Mouse (Mus musculus) stomach, embryonic 15.5 days (tissue): ENCODE data around the gene Sgip1. TPM values are rescaled to one million over a fixed set of nuclear protein-coding genes. Genes with fewer than 3 reads are reported as not detected.

Source experiments
- ATAC-seq: fragments of 200-750 bp; cut with Nextera tagmentation; 2 replicates; pipeline ENCODE4 v1.8.0; 2017; ENCODE audit warnings: low read depth, moderate number of reproducible peaks, moderate TSS enrichment; ENCODE audit not compliant: insufficient read depth, low FRiP score
- H3K27ac ChIP-seq: fragments of 300-500 bp; sonication (generic); 2 replicates; pipeline ENCODE4 v1.5.1; 2015; ENCODE audit warnings: mild to moderate bottlenecking, inconsistent platforms
- H3K27me3 ChIP-seq: fragments of 300-500 bp; sonication (generic); replicated peaks from 2 replicates; pipeline ENCODE4 v1.6.1; 2015; ENCODE audit warnings: inconsistent platforms
- H3K36me3 ChIP-seq: fragments of 300-500 bp; sonication (generic); 2 replicates; pipeline ENCODE4 v1.6.1; 2015; ENCODE audit warnings: inconsistent platforms
- H3K4me1 ChIP-seq: fragments of 300-500 bp; sonication (generic); 2 replicates; pipeline ENCODE4 v1.6.1; 2015; ENCODE audit warnings: inconsistent platforms
- H3K4me2 ChIP-seq: fragments of 300-500 bp; sonication (generic); 2 replicates; pipeline ENCODE4 v1.6.1; 2015; ENCODE audit warnings: mild to moderate bottlenecking, inconsistent platforms
- H3K4me3 ChIP-seq: fragments of 300-500 bp; sonication (generic); replicated peaks from 2 replicates; pipeline ENCODE4 v1.5.1; 2015; ENCODE audit warnings: inconsistent platforms
- H3K9ac ChIP-seq: fragments of 300-500 bp; sonication (generic); 2 replicates; pipeline ENCODE4 v1.6.1; 2015; ENCODE audit warnings: inconsistent platforms
- H3K9me3 ChIP-seq: fragments of 300-500 bp; sonication (generic); 2 replicates; pipeline ENCODE4 v1.6.1; 2016; ENCODE audit warnings: inconsistent platforms
- WGBS: fragments of 180-500 bp; shearing (Covaris S2); methylation state at CpG from one replicate; pipeline ENCODE4 v1.1.7; 2015; 5-methylcytosine and 5-hydroxymethylcytosine counted together
- polyA plus RNA-seq: library from polyadenylated mRNA; unstranded; fragments of >200 nt; fragmentation: Nextera tagmentation; extraction: Ambion mirVana; gene quantifications from 2 replicates; pipeline ENCODE4 v1.2.1, GENCODE M21; 2015

Gene Sgip1
- polyA plus RNA-seq, 1 experiment from 2014 or later, result 7.1 TPM

- H3K36me3 ChIP-seq, result no peaks in the 10 kb centered on the region
- no peak overlapping the region for H3K4me2 ChIP-seq
- H3K9ac ChIP-seq, result no peak overlapping the region
- H3K27me3 ChIP-seq, result no peaks in the 10 kb centered on the region
- H3K9me3 ChIP-seq, result no peaks in the 10 kb centered on the region
- WGBS, result 41% methylated on average over 7 of the region's 7 CpGs
- no peaks in the 10 kb centered on the region for H3K4me1 ChIP-seq
- ATAC-seq, result no peak
- H3K27ac ChIP-seq, result no peak overlapping the region
- no peak overlapping the region for H3K4me3 ChIP-seq
Measured at GRCm38 (mm10) chr4:102783063-102783748, 42.1 kb downstream of the Sgip1 start.

GRCm38 (mm10) chr4:102785158-102785557 lies 44.1 kb downstream of the Sgip1 start:
- Histone ChIP-seq H3K27ac (no peak overlapping the region), H3K36me3 (no peaks in the 10 kb centered on the region), H3K9ac (no peak overlapping the region), H3K4me1 (no peaks in the 10 kb centered on the region), H3K27me3 (no peaks in the 10 kb centered on the region), H3K4me2 (no peak overlapping the region), H3K9me3 (no peaks in the 10 kb centered on the region), H3K4me3 (no peak overlapping the region)
- 69% methylated on average over 4 of the region's 4 CpGs for whole genome bisulfite sequencing
- ATAC-seq, result no peak

GRCm38 (mm10) chr4:102792100-102792790 lies 51.1 kb downstream of the Sgip1 start:
- no peaks in the 10 kb centered on the region for H3K27me3 ChIP-seq
- H3K4me2 ChIP-seq, result no peak overlapping the region
- ATAC-seq, result no peak
- H3K4me3 ChIP-seq, result no peak overlapping the region
- no peaks in the 10 kb centered on the region for H3K36me3 ChIP-seq
- H3K4me1 ChIP-seq, result peaks cover 5% of the 10 kb centered on the region; the same call in 1 of the 2 replicates
- no peak overlapping the region for H3K9ac ChIP-seq
- 47% methylated on average over 8 of the region's 8 CpGs for WGBS
- H3K27ac ChIP-seq, result no peak overlapping the region
- H3K9me3 ChIP-seq, result no peaks in the 10 kb centered on the region

- H3K9me3 ChIP-seq, result no peaks in the 10 kb centered on the region
- H3K9ac ChIP-seq, result no peak overlapping the region
- ATAC-seq, result no peak
- H3K4me2 ChIP-seq, result no peak overlapping the region
- H3K27ac ChIP-seq, result no peak overlapping the region
- H3K27me3 ChIP-seq, result no peaks in the 10 kb centered on the region
- H3K4me1 ChIP-seq, result no peaks in the 10 kb centered on the region
- WGBS, result 83% methylated on average over 1 of the region's 1 CpGs
- no peaks in the 10 kb centered on the region for H3K36me3 ChIP-seq
- no peak overlapping the region for H3K4me3 ChIP-seq
Measured at GRCm38 (mm10) chr4:102801471-102801870, 60.4 kb downstream of the Sgip1 start.

GRCm38 (mm10) chr4:102801936-102802335 lies 60.8 kb downstream of the Sgip1 start:
- ATAC-seq, result no peak
- H3K4me2 ChIP-seq, result no peak overlapping the region
- no peak overlapping the region for H3K4me3 ChIP-seq
- no peaks in the 10 kb centered on the region for H3K27me3 ChIP-seq
- H3K27ac ChIP-seq, result no peak overlapping the region
- no peaks in the 10 kb centered on the region for H3K36me3 ChIP-seq
- H3K4me1 ChIP-seq, result no peaks in the 10 kb centered on the region
- H3K9me3 ChIP-seq, result no peaks in the 10 kb centered on the region
- no peak overlapping the region for H3K9ac ChIP-seq
- 92% methylated on average over 4 of the region's 4 CpGs for WGBS

- Histone ChIP-seq H3K27me3 (no peaks in the 10 kb centered on the region), H3K4me3 (no peak overlapping the region), H3K9me3 (no peaks in the 10 kb centered on the region), H3K27ac (no peak overlapping the region), H3K36me3 (no peaks in the 10 kb centered on the region), H3K4me2 (no peak overlapping the region), H3K9ac (no peak overlapping the region), H3K4me1 (no peaks in the 10 kb centered on the region)
- ATAC-seq, result no peak
- WGBS, result 55% methylated on average over 5 of the region's 5 CpGs
Measured at GRCm38 (mm10) chr4:102804611-102805010, 63.5 kb downstream of the Sgip1 start.

- H3K9me3 ChIP-seq, result no peaks in the 10 kb centered on the region
- H3K27me3 ChIP-seq, result no peaks in the 10 kb centered on the region
- no peak overlapping the region for H3K27ac ChIP-seq
- H3K4me2 ChIP-seq, result no peak overlapping the region
- H3K4me3 ChIP-seq, result no peak overlapping the region
- ATAC-seq, result no peak
- 0 out of 2 replicates have a peak, but pooled peaks cover 3% of the 10 kb centered on the region for H3K4me1 ChIP-seq
- no peak overlapping the region for H3K9ac ChIP-seq
- H3K36me3 ChIP-seq, result no peaks in the 10 kb centered on the region
- 86% methylated on average over 3 of the region's 3 CpGs for WGBS
Measured at GRCm38 (mm10) chr4:102806987-102807386, 65.9 kb downstream of the Sgip1 start.

GRCm38 (mm10) chr4:102808258-102808657 lies 67.2 kb downstream of the Sgip1 start:
- Histone ChIP-seq H3K4me1 (0 out of 2 replicates have a peak, but pooled peaks cover 3% of the 10 kb centered on the region), H3K27me3 (no peaks in the 10 kb centered on the region), H3K4me3 (no peak overlapping the region), H3K27ac (no peak overlapping the region), H3K9me3 (no peaks in the 10 kb centered on the region), H3K4me2 (no peak overlapping the region), H3K9ac (no peak overlapping the region), H3K36me3 (no peaks in the 10 kb centered on the region)
- ATAC-seq, result no peak

- no peaks in the 10 kb centered on the region for H3K36me3 ChIP-seq
- no peaks in the 10 kb centered on the region for H3K27me3 ChIP-seq
- no peak overlapping the region for H3K27ac ChIP-seq
- H3K4me1 ChIP-seq, result 0 out of 2 replicates have a peak, but pooled peaks cover 3% of the 10 kb centered on the region
- ATAC-seq, result no peak
- no peak overlapping the region for H3K4me2 ChIP-seq
- no peak overlapping the region for H3K4me3 ChIP-seq
- H3K9ac ChIP-seq, result no peak overlapping the region
- no peaks in the 10 kb centered on the region for H3K9me3 ChIP-seq
- WGBS, result 82% methylated on average over 4 of the region's 4 CpGs
Measured at GRCm38 (mm10) chr4:102809296-102809695, 68.2 kb downstream of the Sgip1 start.

- H3K9ac ChIP-seq, result no peak overlapping the region
- no peaks in the 10 kb centered on the region for H3K9me3 ChIP-seq
- ATAC-seq, result no peak
- H3K4me1 ChIP-seq, result 0 out of 2 replicates have a peak, but pooled peaks cover 3% of the 10 kb centered on the region
- 76% methylated on average over 1 of the region's 1 CpGs for WGBS
- no peaks in the 10 kb centered on the region for H3K27me3 ChIP-seq
- H3K36me3 ChIP-seq, result no peaks in the 10 kb centered on the region
- no peak overlapping the region for H3K4me2 ChIP-seq
- no peak overlapping the region for H3K4me3 ChIP-seq
- H3K27ac ChIP-seq, result no peak overlapping the region
Measured at GRCm38 (mm10) chr4:102810277-102810676, 69.2 kb downstream of the Sgip1 start.

GRCm38 (mm10) chr4:102811007-102811805 lies 70.1 kb downstream of the Sgip1 start:
- no peaks in the 10 kb centered on the region for H3K27me3 ChIP-seq
- ATAC-seq, result peak; percentile 31; the same call in 1 of the 2 replicates
- H3K9ac ChIP-seq, result no peak overlapping the region
- H3K4me1 ChIP-seq, result 0 out of 2 replicates have a peak, but pooled peaks cover 3% of the 10 kb centered on the region
- 32% methylated on average over 9 of the region's 9 CpGs for WGBS
- H3K36me3 ChIP-seq, result no peaks in the 10 kb centered on the region
- H3K27ac ChIP-seq, result no peak overlapping the region
- no peak overlapping the region for H3K4me2 ChIP-seq
- no peak overlapping the region for H3K4me3 ChIP-seq
- H3K9me3 ChIP-seq, result no peaks in the 10 kb centered on the region

- WGBS, result 72% methylated on average over 8 of the region's 8 CpGs
- ATAC-seq, result no peak
Measured at GRCm38 (mm10) chr4:102813346-102813745, 72.2 kb downstream of the Sgip1 start.

More at GRCm38 (mm10) chr4:102813346-102813745, 72.2 kb downstream of the Sgip1 start:
- Histone ChIP-seq H3K4me1 (0 out of 2 replicates have a peak, but pooled peaks cover 3% of the 10 kb centered on the region), H3K4me3 (no peak overlapping the region), H3K9ac (no peak overlapping the region), H3K4me2 (no peak overlapping the region), H3K27me3 (no peaks in the 10 kb centered on the region), H3K36me3 (no peaks in the 10 kb centered on the region), H3K9me3 (no peaks in the 10 kb centered on the region), H3K27ac (no peak overlapping the region)
